Mouse (Mus musculus) thymus, adult 2 months (tissue): ENCODE measurements around the gene Nrg4.

Experiments
- CTCF ChIP-seq: fragments of 200-500 bp; IDR thresholded peaks from 2 replicates; pipeline ENCODE4 v1.5.1; 2012; ENCODE audit warnings: mild to moderate bottlenecking, control low read depth, low read length, moderate library complexity, borderline replicate concordance; ENCODE audit not compliant: control insufficient read depth, poor library complexity, insufficient read depth; ENCODE audit errors: extremely low read depth
- POLR2A ChIP-seq: fragments of 200-500 bp; IDR thresholded peaks from 2 replicates; pipeline ENCODE4 v1.6.1; 2012; ENCODE audit warnings: mild to moderate bottlenecking, low read length, control low read depth, moderate library complexity; ENCODE audit not compliant: control insufficient read depth, poor library complexity, insufficient read depth; ENCODE audit errors: extremely low read depth

DNA sequence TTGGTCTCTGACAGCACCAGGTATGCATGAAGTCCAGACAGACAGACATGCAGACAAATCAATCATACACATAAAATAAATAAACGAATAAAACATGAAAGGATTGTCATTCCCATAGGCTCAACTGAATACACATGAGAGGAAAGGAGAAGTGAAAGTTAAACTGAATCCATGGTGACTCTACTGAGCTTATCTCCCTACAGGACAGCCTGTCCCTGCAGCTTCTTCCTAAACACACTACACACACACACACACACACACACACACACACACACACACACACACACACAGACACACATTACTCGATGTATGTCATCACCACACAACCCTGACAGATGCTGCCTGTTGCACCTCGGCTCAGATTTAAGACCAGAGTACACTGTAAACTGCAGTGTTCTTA is 82.6 kb downstream of the Nrg4 start:
- TF ChIP-seq CTCF (no peak), POLR2A (no peak)
